Mouse (Mus musculus) splenic B cell, adult 2 months (primary cell): Measurements from ENCODE around the gene Agbl2.

Experiments
- DNase-seq: peaks from one replicate; pipeline ENCODE4 v3.0.0-alpha.2; 2011; ENCODE audit warnings: low read depth, low spot score
- H3K27me3 ChIP-seq: 2 replicates; pipeline ENCODE4 v1.6.1; 2012; ENCODE audit warnings: mild to moderate bottlenecking, low read length, moderate library complexity, mixed read lengths; ENCODE audit not compliant: control insufficient read depth, poor library complexity, insufficient read depth, severe bottlenecking
- H3K36me3 ChIP-seq: 2 replicates; pipeline ENCODE4 v1.6.1; 2012; ENCODE audit warnings: mild to moderate bottlenecking, low read length, moderate library complexity, mixed read lengths; ENCODE audit not compliant: control insufficient read depth, poor library complexity, insufficient read depth, severe bottlenecking

Agbl2 gene

DNA sequence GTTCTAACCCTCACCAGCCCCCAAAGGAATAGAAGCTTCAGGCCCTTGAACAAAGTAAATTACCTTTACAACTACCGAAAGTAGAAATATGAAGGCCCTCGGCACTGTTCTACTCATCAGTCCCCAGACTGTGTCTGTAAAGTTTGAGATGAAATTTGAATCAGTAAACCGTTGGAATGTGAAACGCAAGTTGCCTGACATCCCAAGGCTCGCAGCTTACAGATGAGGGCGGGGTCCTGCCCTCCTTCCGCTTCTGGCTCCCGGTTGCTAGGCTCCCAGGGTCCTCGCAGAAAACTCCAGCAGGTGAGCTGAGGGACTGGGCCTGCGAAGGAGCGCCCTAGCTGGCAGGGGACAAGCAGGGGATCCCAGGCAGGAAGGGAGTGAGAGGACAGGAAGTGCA lies at the start of gene Agbl2:
Agbl2 (plus strand) TSS at position 270 of the 400 bp plus-strand sequence.
- H3K27me3 ChIP-seq: no peaks in the 10 kb centered on the region
- H3K36me3 ChIP-seq: peaks cover 15% of the 10 kb centered on the region
- no peak for DNase-seq

GRCm38 (mm10) chr2:90735326-90735725 lies 47.2 kb upstream of the Agbl2 start:
- H3K27me3 ChIP-seq: no peaks in the 10 kb centered on the region
- H3K36me3 ChIP-seq: peaks cover 26% of the 10 kb centered on the region
- DNase-seq: no peak

GRCm38 (mm10) chr2:90738801-90739200 lies 43.7 kb upstream of the Agbl2 start:
- no peak for DNase-seq
- Histone ChIP-seq H3K27me3 (no peaks in the 10 kb centered on the region), H3K36me3 (peaks cover 17% of the 10 kb centered on the region)

DNA sequence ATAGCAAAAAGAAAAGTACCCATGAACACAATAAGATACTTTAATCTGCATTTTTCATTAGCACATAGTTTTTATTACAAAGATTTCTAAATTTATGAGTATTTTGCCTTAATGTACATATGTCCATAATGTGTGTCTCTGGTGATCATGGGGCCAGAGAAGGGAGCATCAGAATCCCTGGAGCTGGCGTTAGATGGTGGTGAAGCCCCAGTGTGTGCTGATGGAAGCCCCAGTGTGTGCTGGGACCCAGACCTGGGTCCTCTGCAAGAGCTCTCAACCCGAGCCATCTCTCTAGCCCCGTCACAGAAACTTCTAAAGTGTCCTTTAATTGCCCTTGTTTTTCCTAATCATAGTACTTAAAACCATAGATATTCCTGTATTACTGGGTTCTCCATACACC lies 43.2 kb upstream of the Agbl2 start:
- Histone ChIP-seq H3K36me3 (peaks cover 15% of the 10 kb centered on the region), H3K27me3 (no peaks in the 10 kb centered on the region)
- no peak for DNase-seq

DNA sequence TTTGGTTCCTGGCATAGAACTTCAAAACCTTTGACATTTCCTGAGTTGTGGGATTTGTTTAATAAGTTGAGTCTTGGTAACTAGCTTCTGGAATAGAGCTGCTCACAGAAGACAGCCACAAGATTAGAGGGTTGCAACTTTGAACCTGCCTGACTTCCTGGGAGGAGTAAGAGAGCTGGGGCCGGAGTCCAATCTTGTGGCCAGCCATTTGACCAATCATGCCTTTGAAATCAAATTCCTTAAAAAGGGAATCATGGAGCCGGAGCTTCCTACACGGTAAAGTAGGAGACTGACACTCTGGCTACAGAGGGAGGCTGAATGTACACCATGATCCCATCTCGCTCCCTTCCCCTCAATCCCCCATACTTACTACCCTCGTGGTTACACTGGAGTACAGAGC lies 42.6 kb upstream of the Agbl2 start:
- Histone ChIP-seq H3K27me3 (no peaks in the 10 kb centered on the region), H3K36me3 (peaks cover 15% of the 10 kb centered on the region)
- DNase-seq: no peak

GRCm38 (mm10) chr2:90744285-90745052 lies 38.1 kb upstream of the Agbl2 start:
- no peaks in the 10 kb centered on the region for H3K27me3 ChIP-seq
- peaks cover 4% of the 10 kb centered on the region; the same call in 1 of the 2 replicates for H3K36me3 ChIP-seq
- peak; percentile 9 for DNase-seq

GRCm38 (mm10) chr2:90745053-90745678 lies 37.4 kb upstream of the Agbl2 start, which contains the start of gene Fnbp4:
Gene Fnbp4 (plus strand): TSS chr2:90745370.
- no peaks in the 10 kb centered on the region for H3K27me3 ChIP-seq
- peak; percentile 99 for DNase-seq
- peaks cover 4% of the 10 kb centered on the region; the same call in 1 of the 2 replicates for H3K36me3 ChIP-seq

GRCm38 (mm10) chr2:90745740-90746537 lies 36.6 kb upstream of the Agbl2 start:
- Histone ChIP-seq H3K36me3 (peaks cover 9% of the 10 kb centered on the region), H3K27me3 (no peaks in the 10 kb centered on the region)
- no peak for DNase-seq

DNA sequence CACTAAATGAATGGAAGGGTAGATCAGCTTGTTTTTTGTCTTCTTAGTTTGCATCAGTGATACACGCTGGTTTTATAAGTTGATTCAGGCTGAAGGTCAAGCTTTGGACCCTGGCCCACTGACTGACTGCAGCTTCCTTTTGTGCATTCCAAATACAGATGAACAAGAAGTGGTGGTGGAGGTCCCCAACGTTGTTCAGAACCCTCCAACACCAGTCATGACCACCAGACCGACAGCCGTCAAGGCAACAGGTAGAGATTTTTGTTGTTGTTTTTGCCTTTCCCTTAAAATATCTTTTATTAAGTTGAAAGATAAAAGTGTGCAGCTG lies 36.0 kb upstream of the Agbl2 start:
- no peak for DNase-seq
- no peaks in the 10 kb centered on the region for H3K27me3 ChIP-seq
- peaks cover 13% of the 10 kb centered on the region for H3K36me3 ChIP-seq

DNA sequence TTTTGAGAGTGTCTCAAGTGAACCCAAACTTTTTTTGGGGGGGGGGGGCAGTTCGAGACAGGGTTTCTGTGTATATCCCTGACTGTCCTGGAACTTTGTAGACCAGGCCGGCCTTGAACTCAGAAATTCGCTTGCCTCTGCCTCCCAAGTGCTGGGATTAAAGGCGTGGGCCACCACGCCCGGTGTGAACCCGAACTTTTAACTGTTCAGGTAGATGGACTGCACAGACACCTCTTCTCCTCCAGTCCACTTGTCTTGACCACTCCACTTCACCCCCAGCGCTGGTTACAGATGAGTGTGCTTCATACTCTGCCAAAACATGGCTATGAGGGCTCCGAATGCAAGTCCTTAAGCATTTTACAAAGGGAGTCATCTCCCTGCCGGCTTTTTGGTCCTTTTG lies 35.4 kb upstream of the Agbl2 start:
- no peaks in the 10 kb centered on the region for H3K27me3 ChIP-seq
- no peak for DNase-seq
- peaks cover 13% of the 10 kb centered on the region for H3K36me3 ChIP-seq

DNA sequence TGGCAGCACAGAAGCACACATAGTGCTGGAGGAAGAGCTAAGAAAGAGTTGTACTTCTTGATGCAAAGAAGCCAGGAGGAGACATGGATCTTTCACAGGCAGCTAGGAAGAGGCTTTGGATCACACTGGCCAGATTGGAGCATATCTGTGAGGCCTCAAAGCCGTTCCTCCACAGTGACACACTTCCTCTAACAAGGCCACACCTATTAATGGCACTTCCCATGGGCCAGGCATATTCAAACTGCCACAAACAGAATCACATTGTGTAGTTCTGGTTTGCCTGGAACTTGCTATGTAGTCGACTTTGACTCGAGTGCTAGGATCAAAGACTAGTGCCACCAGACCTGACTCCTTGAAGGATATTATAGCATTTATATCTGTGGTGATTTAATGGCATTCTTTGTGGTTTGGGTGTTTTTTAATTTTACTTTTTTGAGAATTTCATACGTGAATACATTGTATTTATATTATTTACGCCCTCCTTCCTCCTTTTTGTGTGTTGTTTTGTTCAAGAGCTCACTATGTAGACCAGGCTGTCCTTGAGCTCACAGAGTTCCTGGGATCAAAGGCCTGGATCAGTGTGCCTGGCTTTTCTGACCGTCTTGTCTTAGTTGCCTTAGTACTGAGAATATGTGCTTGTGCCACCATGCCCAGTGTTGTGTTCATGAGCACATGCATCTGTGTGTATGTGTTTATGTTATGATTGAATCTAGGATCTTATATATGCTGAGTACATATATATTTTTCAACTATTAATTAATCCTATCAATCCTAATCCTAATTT lies 32.7 kb upstream of the Agbl2 start:
- H3K36me3 ChIP-seq: peaks cover 18% of the 10 kb centered on the region
- no peaks in the 10 kb centered on the region for H3K27me3 ChIP-seq
- DNase-seq: peak; percentile 13

GRCm38 (mm10) chr2:90753565-90753964 lies 29.0 kb upstream of the Agbl2 start:
- DNase-seq: no peak
- H3K36me3 ChIP-seq: peaks cover 23% of the 10 kb centered on the region
- no peaks in the 10 kb centered on the region for H3K27me3 ChIP-seq

DNA sequence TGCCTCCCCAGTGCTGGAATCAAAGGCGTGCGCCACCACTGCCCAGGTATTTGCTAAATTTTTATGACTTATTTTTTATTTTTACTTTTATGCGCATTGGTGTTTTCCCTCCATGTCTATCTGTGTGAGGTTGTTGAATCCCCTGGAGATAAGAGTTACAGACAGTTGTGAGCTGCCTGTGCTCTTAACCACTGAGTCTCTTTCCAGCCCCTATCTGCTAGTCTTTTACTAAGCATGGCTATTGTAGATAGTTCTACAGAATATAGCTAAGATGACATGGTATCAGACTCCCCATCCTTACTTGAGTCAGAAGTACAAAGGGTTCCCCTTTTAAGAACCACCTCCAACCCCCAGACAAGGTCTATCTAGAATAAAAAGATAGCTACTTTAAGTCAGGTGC lies 28.3 kb upstream of the Agbl2 start:
- Histone ChIP-seq H3K27me3 (no peaks in the 10 kb centered on the region), H3K36me3 (peaks cover 23% of the 10 kb centered on the region)
- DNase-seq: no peak

DNA sequence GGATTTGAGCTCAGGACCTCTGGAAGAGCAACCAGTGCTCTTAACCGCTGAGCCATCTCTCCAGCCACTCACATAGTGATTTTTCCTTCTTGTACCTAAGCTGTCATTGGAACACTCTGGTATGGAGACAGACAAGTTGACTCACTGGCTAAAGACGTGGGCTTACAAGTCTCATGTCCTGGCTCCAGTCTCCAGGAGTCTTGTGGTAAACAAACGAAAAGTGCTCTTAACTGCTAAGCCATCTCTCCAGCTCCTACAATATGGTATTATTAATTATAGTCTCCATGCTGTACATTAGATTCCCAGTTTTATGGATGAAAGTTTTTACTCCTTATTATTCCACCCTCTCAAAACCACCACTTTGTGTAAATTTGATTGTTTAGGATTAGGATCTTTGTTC lies 17.4 kb upstream of the Agbl2 start:
- Histone ChIP-seq H3K27me3 (no peaks in the 10 kb centered on the region), H3K36me3 (peaks cover 25% of the 10 kb centered on the region; the same call in 1 of the 2 replicates)
- DNase-seq: no peak
